Mouse (Mus musculus) midbrain, postnatal 0 days (tissue): ENCODE measurements at regions not wholly inside any gene's neighbourhood (a gene's known extent, or its start where the extent isn't known, plus 50 kb on each side); places are given as distances from the start of the nearest gene placed in this dataset.

Experiments
- ATAC-seq: fragments of 200-750 bp; cut with Nextera tagmentation; 2 replicates; pipeline ENCODE4 v1.8.0; 2017; ENCODE audit warnings: moderate number of reproducible peaks, mild to moderate bottlenecking, moderate TSS enrichment, moderate library complexity; ENCODE audit not compliant: low FRiP score
- DNase-seq: peaks from one replicate; pipeline ENCODE4 v3.0.0-alpha.2; 2015; ENCODE audit warnings: low spot score
- H3K27ac ChIP-seq: fragments of 300-500 bp; sonication (generic); 2 replicates; pipeline ENCODE4 v1.5.1; 2014; ENCODE audit warnings: low read depth, mild to moderate bottlenecking, low read length, mixed read lengths
- H3K27me3 ChIP-seq: fragments of 300-500 bp; sonication (generic); 2 replicates; pipeline ENCODE4 v1.6.1; 2014; ENCODE audit warnings: low read length, control low read depth, mixed read lengths; ENCODE audit not compliant: insufficient read depth
- H3K36me3 ChIP-seq: fragments of 300-500 bp; sonication (generic); 2 replicates; pipeline ENCODE4 v1.6.1; 2014; ENCODE audit warnings: low read length, control low read depth, mixed read lengths; ENCODE audit not compliant: insufficient read depth
- H3K4me1 ChIP-seq: fragments of 300-500 bp; sonication (generic); 2 replicates; pipeline ENCODE4 v1.6.1; 2014; ENCODE audit warnings: mild to moderate bottlenecking, control low read depth, antibody characterized with exemption, low read length, mixed read lengths; ENCODE audit not compliant: insufficient read depth
- H3K4me2 ChIP-seq: fragments of 300-500 bp; sonication (generic); 2 replicates; pipeline ENCODE4 v1.6.1; 2014; ENCODE audit warnings: low read depth, mild to moderate bottlenecking, low read length, mixed read lengths; ENCODE audit not compliant: poor library complexity, severe bottlenecking
- H3K4me3 ChIP-seq: fragments of 300-500 bp; sonication (generic); 2 replicates; pipeline ENCODE4 v1.5.1; 2014; ENCODE audit warnings: low read depth, mild to moderate bottlenecking, low read length, moderate library complexity
- H3K9ac ChIP-seq: fragments of 300-500 bp; sonication (generic); replicated peaks from 2 replicates; pipeline ENCODE4 v1.6.1; 2014; ENCODE audit warnings: mild to moderate bottlenecking, low read length, moderate library complexity, mixed read lengths; ENCODE audit not compliant: poor library complexity, severe bottlenecking
- H3K9me3 ChIP-seq: fragments of 300-500 bp; sonication (generic); 2 replicates; pipeline ENCODE4 v1.6.1; 2016; ENCODE audit warnings: low read length, control low read depth
- CTCF ChIP-seq: IDR thresholded peaks from 2 replicates; pipeline ENCODE4 v1.5.1; 2016; ENCODE audit warnings: antibody characterized with exemption, mild to moderate bottlenecking
- WGBS: fragments of 180-500 bp; shearing (Covaris S2); extraction: QIAGEN DNeasy Blood & Tissue Kit; methylation state at CpG from one replicate; pipeline ENCODE4 v1.1.7; 2014; 5-methylcytosine and 5-hydroxymethylcytosine counted together

DNA sequence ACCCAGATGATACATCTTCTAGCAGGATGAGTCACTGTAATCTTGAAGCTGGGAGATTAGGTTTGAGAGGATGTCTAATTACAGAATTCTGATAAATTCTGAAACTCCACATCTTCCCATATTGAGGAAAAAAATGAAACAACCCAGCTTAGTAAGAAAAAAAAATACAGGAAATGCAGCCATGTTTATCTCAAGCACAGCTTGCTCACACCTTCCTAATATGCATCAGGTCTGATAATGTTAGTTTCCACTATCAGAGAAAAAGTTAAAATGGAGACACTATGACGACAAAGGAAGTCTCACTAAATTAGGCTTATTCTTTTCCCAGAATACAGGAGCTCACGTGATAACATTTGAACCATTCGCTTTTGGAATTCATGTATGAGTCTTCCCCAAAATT lies 111.4 kb upstream of the Thumpd2 start:
- Histone ChIP-seq H3K4me3 (no peak overlapping the region), H3K9ac (no peak overlapping the region), H3K36me3 (no peaks in the 10 kb centered on the region), H3K4me2 (no peak overlapping the region), H3K9me3 (no peaks in the 10 kb centered on the region), H3K27me3 (no peaks in the 10 kb centered on the region), H3K4me1 (no peaks in the 10 kb centered on the region), H3K27ac (no peak overlapping the region)
- DNase-seq, result no peak
- no peak for ATAC-seq
- no peak for TF ChIP-seq CTCF
- WGBS, result 92% methylated on average over 3 of the region's 3 CpGs

DNA sequence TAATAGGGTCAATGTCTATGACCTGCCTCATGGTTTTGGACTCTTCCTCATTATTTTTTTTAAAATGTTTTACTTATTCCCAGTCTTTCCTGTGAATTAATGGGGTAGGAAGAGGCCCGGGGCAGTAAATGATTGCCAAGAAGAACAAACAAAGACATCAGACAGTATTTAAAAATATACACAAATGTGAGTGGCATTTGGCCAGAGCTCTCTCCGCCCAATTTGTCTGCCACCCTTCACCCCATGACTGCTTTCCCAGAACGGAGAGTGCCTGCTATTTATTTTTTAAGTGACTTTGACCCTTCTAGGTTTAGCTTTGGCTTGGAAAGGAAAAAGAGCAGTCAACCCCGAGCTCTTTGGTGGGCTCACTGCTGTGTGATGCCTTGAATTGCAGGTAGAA lies 111.0 kb upstream of the Thumpd2 start:
- H3K4me1 ChIP-seq, result no peaks in the 10 kb centered on the region
- no peak overlapping the region for H3K4me3 ChIP-seq
- DNase-seq (no peak), ATAC-seq (no peak)
- no peak overlapping the region for H3K9ac ChIP-seq
- no peak overlapping the region for H3K27ac ChIP-seq
- no peak overlapping the region for H3K4me2 ChIP-seq
- no peak for TF ChIP-seq CTCF
- no peaks in the 10 kb centered on the region for H3K36me3 ChIP-seq
- no peaks in the 10 kb centered on the region for H3K27me3 ChIP-seq
- no peaks in the 10 kb centered on the region for H3K9me3 ChIP-seq
- 84% methylated on average over 4 of the region's 4 CpGs for WGBS

DNA sequence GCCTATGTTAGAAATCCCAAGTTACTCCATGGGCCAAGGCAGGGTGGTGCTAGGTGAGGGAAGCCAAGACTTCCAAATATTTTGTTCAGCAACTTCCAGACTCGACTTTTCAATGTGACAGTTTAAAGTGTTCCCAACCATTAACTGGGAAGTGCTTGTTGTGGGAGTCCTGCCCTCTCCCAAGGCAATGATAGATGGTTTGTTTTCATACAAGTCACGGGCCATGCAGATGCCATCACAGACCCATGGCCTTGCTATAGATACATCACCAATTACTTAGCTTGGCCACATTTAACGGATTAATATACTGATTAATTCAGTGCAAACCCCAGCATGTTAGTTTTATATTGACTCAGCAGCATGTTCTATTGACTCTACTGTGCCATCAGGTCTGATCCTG lies 108.1 kb upstream of the Thumpd2 start:
- Histone ChIP-seq H3K36me3 (no peaks in the 10 kb centered on the region), H3K4me3 (no peak overlapping the region), H3K4me2 (no peak overlapping the region), H3K27me3 (no peaks in the 10 kb centered on the region), H3K9me3 (no peaks in the 10 kb centered on the region), H3K27ac (no peak overlapping the region), H3K9ac (no peak overlapping the region), H3K4me1 (no peaks in the 10 kb centered on the region)
- TF ChIP-seq CTCF, result no peak
- no peak for DNase-seq
- 89% methylated on average over 3 of the region's 3 CpGs for WGBS
- ATAC-seq, result no peak

DNA sequence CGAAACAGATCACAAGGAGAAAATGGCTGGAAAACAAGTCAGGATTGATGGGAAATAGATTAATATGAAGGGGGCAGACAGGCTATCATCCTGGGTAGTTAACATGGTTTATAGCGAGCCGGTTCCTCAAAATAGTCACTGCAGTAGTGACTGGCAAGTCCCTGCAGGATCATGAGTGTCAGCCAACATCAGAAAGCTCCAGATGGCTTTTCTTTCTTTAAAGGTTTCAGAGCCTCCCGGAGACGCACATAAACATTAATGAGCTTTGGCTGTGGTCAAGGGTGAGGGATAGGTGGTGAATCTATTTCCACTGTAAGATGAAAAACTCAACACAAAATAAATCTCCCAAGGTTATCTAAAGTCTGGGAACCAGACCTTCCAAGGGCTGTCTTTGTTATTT lies 104.2 kb upstream of the Thumpd2 start:
- TF ChIP-seq CTCF, result no peak
- Histone ChIP-seq H3K4me1 (no peaks in the 10 kb centered on the region), H3K36me3 (no peaks in the 10 kb centered on the region), H3K27ac (no peak overlapping the region), H3K9me3 (no peaks in the 10 kb centered on the region), H3K9ac (no peak overlapping the region), H3K4me3 (no peak overlapping the region), H3K27me3 (no peaks in the 10 kb centered on the region), H3K4me2 (no peak overlapping the region)
- WGBS, result 84% methylated on average over 5 of the region's 5 CpGs
- no peak for DNase-seq
- ATAC-seq, result no peak

DNA sequence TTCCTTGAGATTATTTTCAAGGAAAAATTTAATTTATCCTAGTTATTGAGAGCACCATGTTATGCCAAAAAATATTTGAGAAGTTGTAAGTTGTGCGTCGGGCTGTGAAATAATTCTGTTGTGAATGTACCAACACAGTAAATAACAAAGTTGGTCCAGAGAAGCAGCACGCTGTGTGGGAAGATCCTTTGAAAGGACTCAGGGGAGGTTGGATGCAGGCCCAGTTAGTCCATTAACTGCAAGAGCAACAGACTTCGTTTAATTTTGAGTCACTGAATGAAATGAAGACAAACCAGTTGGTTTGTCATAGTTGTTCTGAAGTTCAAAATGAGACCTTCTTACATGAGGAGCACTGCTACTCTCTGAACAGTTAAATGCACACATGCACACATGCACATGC lies 85.8 kb upstream of the Thumpd2 start:
- peak; percentile 10 for DNase-seq
- TF ChIP-seq CTCF, result no peak
- 73% methylated on average over 4 of the region's 4 CpGs for WGBS

DNA sequence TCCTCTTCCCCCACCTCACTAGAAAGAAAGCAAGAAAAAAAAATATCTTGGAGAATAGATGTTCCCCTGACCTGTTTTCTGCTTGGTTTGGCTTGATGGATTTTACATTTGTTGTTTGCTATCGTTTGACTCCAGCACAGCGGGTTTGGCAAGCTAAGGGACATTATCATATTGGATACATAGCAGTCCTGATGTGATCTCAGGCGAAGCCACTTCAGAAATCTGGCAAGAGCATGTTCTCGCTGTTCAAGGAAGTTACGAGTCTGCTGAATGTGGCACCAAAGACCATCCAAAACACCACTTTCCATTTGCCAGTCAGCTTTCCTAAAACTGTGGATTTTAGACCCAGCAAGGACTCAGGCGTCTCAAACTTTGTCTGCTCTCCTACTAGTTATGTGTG lies 69.8 kb upstream of the Thumpd2 start:
- no peak for TF ChIP-seq CTCF
- DNase-seq (no peak), ATAC-seq (no peak)
- no peaks in the 10 kb centered on the region for H3K9me3 ChIP-seq
- H3K4me3 ChIP-seq, result no peak overlapping the region
- no peak overlapping the region for H3K9ac ChIP-seq
- no peaks in the 10 kb centered on the region for H3K27me3 ChIP-seq
- H3K4me2 ChIP-seq, result no peak overlapping the region
- H3K27ac ChIP-seq, result no peak overlapping the region
- H3K4me1 ChIP-seq, result no peaks in the 10 kb centered on the region
- no peaks in the 10 kb centered on the region for H3K36me3 ChIP-seq
- WGBS, result 89% methylated on average over 6 of the region's 6 CpGs

More for the DNA sequence above, 85.8 kb upstream of the Thumpd2 start:
- Histone ChIP-seq H3K4me1 (no peaks in the 10 kb centered on the region), H3K9ac (no peak overlapping the region), H3K27me3 (no peaks in the 10 kb centered on the region), H3K4me3 (no peak overlapping the region), H3K9me3 (no peaks in the 10 kb centered on the region), H3K27ac (no peak overlapping the region), H3K4me2 (no peak overlapping the region), H3K36me3 (no peaks in the 10 kb centered on the region)
- ATAC-seq, result no peak

DNA sequence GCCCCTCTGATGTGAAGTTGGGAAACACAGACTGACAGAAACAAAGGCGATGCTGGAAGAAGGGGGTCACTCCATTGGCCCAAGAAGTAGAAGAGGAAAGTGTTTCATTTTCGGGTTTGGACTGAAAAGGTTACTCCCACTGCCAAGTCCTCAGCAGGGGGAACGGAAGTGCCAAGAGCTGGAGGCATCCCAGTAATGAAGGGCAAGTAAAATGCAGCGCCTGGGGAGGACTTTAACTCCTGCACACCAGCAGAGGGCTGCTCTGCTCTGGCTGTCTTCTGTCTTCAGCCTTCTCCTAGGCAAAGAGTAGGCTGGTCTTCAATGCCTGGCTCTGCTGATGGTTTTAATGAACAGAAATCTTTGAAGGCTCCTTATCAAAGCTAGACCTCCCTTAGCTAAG lies 68.3 kb upstream of the Thumpd2 start:
- Histone ChIP-seq H3K27me3 (no peaks in the 10 kb centered on the region), H3K9ac (no peak overlapping the region), H3K27ac (no peak overlapping the region), H3K4me1 (no peaks in the 10 kb centered on the region), H3K4me3 (no peak overlapping the region), H3K9me3 (no peaks in the 10 kb centered on the region), H3K36me3 (no peaks in the 10 kb centered on the region), H3K4me2 (no peak overlapping the region)
- no peak for ATAC-seq
- no peak; the same call in 1 of the 2 replicates for TF ChIP-seq CTCF
- 60% methylated on average over 4 of the region's 4 CpGs for WGBS
- peak; percentile 63 for DNase-seq
